Mouse (Mus musculus) heart, adult 8-10 months (tissue): ENCODE data around the gene Kcnk3. TPM values are rescaled to one million over a fixed set of nuclear protein-coding genes. Genes with fewer than 3 reads are reported as not detected.

Experiments used
- DNase-seq: peaks from one replicate; pipeline ENCODE4 v3.0.0; 2022; ENCODE audit warnings: low spot score
- microRNA-seq: library from miRNA; unstranded; fragments of <30 nt; microRNA quantifications from one replicate; pipeline ENCODE4 v1.2.0, GENCODE M21; 2022
- total RNA-seq, 4 experiments: library from RNA; stranded (reverse); gene quantifications; 2 replicates each; pipeline ENCODE4 v1.2.4; 2022

Gene Kcnk3
- total RNA-seq, 4 experiments from 2014 or later, result 268 to 282 (median 276) TPM

GRCm38 (mm10) chr5:30670091-30670490, 82.1 kb downstream of the Kcnk3 start:
- DNase-seq, result no peak

GRCm38 (mm10) chr5:30674001-30674400, 86.0 kb downstream of the Kcnk3 start:
- DNase-seq, result no peak

Small RNA genes lying within 50 kb of the gene (microRNA-seq; reads per million reads assigned to microRNA genes)
- not detected for gene Mir5625

Other genes with a start within 250 kb of the Kcnk3 start
- under 1 TPM in 1 of 4 experiments, not detected in 3; 0.03 TPM for gene Otof, start 126.2 kb upstream of the Kcnk3 start, total RNA-seq
- gene 1700001C02Rik, start 122.1 kb upstream of the Kcnk3 start, total RNA-seq, result not detected
- gene Cib4, start 42.3 kb upstream of the Kcnk3 start, total RNA-seq, result not detected
- 10 to 100 TPM; 48.3 to 60.9 (median 54.9) TPM for gene Slc35f6, start 59.8 kb downstream of the Kcnk3 start, total RNA-seq
- gene Cenpa, start 78.6 kb downstream of the Kcnk3 start, total RNA-seq, result 10 to 100 TPM; 50.6 to 80.0 (median 64.5) TPM
- 1 to 10 TPM in 2 of 4 experiments, under 1 TPM in 2; 0.57 to 1.4 (median 0.91) TPM for gene Dpysl5, start 123.4 kb downstream of the Kcnk3 start, total RNA-seq
- gene Mapre3, start 226.5 kb downstream of the Kcnk3 start, total RNA-seq, result 10 to 100 TPM; 43.1 to 48.3 (median 44.5) TPM